In the genomic region with DNA sequence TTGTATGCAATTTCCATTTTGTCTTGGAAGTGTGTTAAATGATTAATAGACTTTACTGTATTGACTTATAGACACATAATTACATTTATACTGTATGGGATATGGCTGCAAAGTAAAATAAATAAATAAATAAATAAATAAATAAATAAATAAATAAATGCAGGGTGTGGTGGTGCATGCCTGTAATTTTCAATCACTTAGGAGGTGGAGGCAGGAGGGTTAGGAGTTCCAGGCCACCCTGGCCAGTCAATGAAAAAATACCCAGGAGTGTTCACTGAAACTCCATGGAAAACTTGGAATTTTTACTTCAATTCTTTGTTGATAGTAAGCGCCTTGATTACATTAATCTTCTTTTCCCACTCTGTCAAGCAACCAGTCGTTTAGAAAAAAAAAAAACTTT, we compare ENCODE assay signal across 11 mouse cellular contexts. TPM values are rescaled to one million over a fixed set of nuclear protein-coding genes. Genes with fewer than 3 reads are reported as not detected.
DNase-seq lines count a peak whose midpoint lies in the region; ATAC-seq and TF ChIP-seq lines count a peak whose summit lies in the region.
"Had no signal": no experiment of that assay in that cellular context is flagged by ENCODE, and none has a peak within 500 bp of the region (broad histone marks: within the 10 kb centered on the region; RNA-seq: fewer than 3 reads in every experiment).

No protein-coding gene starts in this region.

- TF ChIP-seq POLR2A in kidney, adult 2 months (IDR thresholded peaks at IDR 0.05; ENCODE audit: low read depth, low read length) = no peak
- no peak for TF ChIP-seq POLR2A in limb, embryonic 14.5 days (IDR thresholded peaks at IDR 0.05; ENCODE audit: borderline replicate concordance, extremely low read depth, insufficient read depth, insufficient read length)

- no peak overlapping the region for H3K9ac ChIP-seq in neural tube, embryonic 13.5 days
- peak overlapping the region; percentile 77; the same call in 1 of the 2 replicates for H3K9ac ChIP-seq in limb, embryonic 14.5 days (ENCODE audit: low read depth, low read length, severe bottlenecking)
- no peak overlapping the region for H3K9ac ChIP-seq in stomach, postnatal 0 days (ENCODE audit: low read length)

- H3K36me3 ChIP-seq in kidney, adult 2 months (ENCODE audit: control insufficient read depth, insufficient read depth, low read length) = no peaks in the 10 kb centered on the region
- no peaks in the 10 kb centered on the region for H3K36me3 ChIP-seq in neural tube, embryonic 13.5 days
- H3K36me3 ChIP-seq in limb, embryonic 14.5 days (ENCODE audit: control insufficient read depth, insufficient read depth, low read length) = no peaks in the 10 kb centered on the region
- H3K36me3 ChIP-seq in stomach, postnatal 0 days (ENCODE audit: control insufficient read depth, insufficient read depth, low read length) = no peaks in the 10 kb centered on the region

- no peaks in the 10 kb centered on the region for H3K9me3 ChIP-seq in neural tube, embryonic 13.5 days
- H3K9me3 ChIP-seq in limb, embryonic 14.5 days (ENCODE audit: control insufficient read depth, low read length) = no peaks in the 10 kb centered on the region
- no peaks in the 10 kb centered on the region for H3K9me3 ChIP-seq in stomach, postnatal 0 days (ENCODE audit: control insufficient read depth, low read length)

- WGBS in kidney, adult 2 months = 63% methylated on average over 2 of the region's 2 CpGs
- 71% methylated on average over 2 of the region's 2 CpGs for WGBS in neural tube, embryonic 13.5 days
- 74% methylated on average over 2 of the region's 2 CpGs for WGBS in limb, embryonic 14.5 days
- 48% methylated on average over 2 of the region's 2 CpGs for WGBS in stomach, postnatal 0 days

- no peak overlapping the region for H3K27ac ChIP-seq in kidney, adult 2 months (ENCODE audit: insufficient read depth, low read depth, low read length)
- H3K27ac ChIP-seq in neural tube, embryonic 13.5 days (replicated peaks) = no peak overlapping the region
- H3K27ac ChIP-seq in limb, embryonic 14.5 days (replicated peaks; ENCODE audit: low read depth, low read length) = no peak overlapping the region
- H3K27ac ChIP-seq in stomach, postnatal 0 days (replicated peaks) = no peak overlapping the region

- no peak for ATAC-seq in neural tube, embryonic 13.5 days (ENCODE audit: low read depth)
- no peak for ATAC-seq in limb, embryonic 14.5 days (ENCODE audit: low FRiP score, low read depth)
- no peak for ATAC-seq in stomach, postnatal 0 days (ENCODE audit: low FRiP score, low TSS enrichment)

- TF ChIP-seq EP300 in stomach, postnatal 0 days (optimal IDR thresholded peaks at IDR 0.05) = no peak

- 0 out of 2 replicates have a peak overlapping the region, but pooled peaks have one; percentile 93 for H3K4me3 ChIP-seq in kidney, adult 2 months (ENCODE audit: insufficient read depth, low read depth, low read length)
- peak overlapping the region; percentile 37 for H3K4me3 ChIP-seq in neural tube, embryonic 13.5 days
- peak overlapping the region; percentile 47 for H3K4me3 ChIP-seq in limb, embryonic 14.5 days (replicated peaks; ENCODE audit: low read length)
- H3K4me3 ChIP-seq in stomach, postnatal 0 days (ENCODE audit: low read depth, low read length) = peak overlapping the region; percentile 56

- no peak for TF ChIP-seq CTCF in kidney, adult 2 months (conservative IDR thresholded peaks at IDR 0.05; ENCODE audit: insufficient read depth, insufficient read length, low read depth, low read length)
- no peak for TF ChIP-seq CTCF in stomach, postnatal 0 days (IDR thresholded peaks at IDR 0.05; ENCODE audit: low read depth)

- no peak for DNase-seq in kidney, adult 2 months
- no peak for DNase-seq in kidney, postnatal 4 days
- DNase-seq in neural tube, embryonic 10.5 days (ENCODE audit: extremely low spot score, low spot score) = no peak
- no peak for DNase-seq in limb, embryonic 14.5 days (ENCODE audit: low spot score)
- DNase-seq in stomach, postnatal 0 days (ENCODE audit: low spot score) = no peak
- no peak for DNase-seq in c-Kit-positive CD71-positive TER-119-positive erythroid progenitor cells, embryonic 14.5 days (ENCODE audit: low spot score)
- no peak for DNase-seq in spleen, adult 12 weeks (ENCODE audit: low spot score)
- DNase-seq: cerebellum, adult 18-20 months had no signal

- no peaks in the 10 kb centered on the region for H3K27me3 ChIP-seq in kidney, adult 2 months (replicated peaks; ENCODE audit: control insufficient read depth, insufficient read depth, low read length)
- peaks cover 3% of the 10 kb centered on the region; the same call in 1 of the 2 replicates for H3K27me3 ChIP-seq in neural tube, embryonic 13.5 days
- H3K27me3 ChIP-seq in limb, embryonic 14.5 days (ENCODE audit: control insufficient read depth, insufficient read depth, low read length) = no peaks in the 10 kb centered on the region
- H3K27me3 ChIP-seq in stomach, postnatal 0 days (ENCODE audit: control insufficient read depth, insufficient read depth, low read length) = no peaks in the 10 kb centered on the region

- peak overlapping the region; percentile 56 for H3K4me2 ChIP-seq in neural tube, embryonic 13.5 days
- peak overlapping the region; percentile 75; the same call in 1 of the 2 replicates for H3K4me2 ChIP-seq in limb, embryonic 14.5 days (replicated peaks; ENCODE audit: low read depth, low read length, severe bottlenecking)
- peak overlapping the region; percentile 74 for H3K4me2 ChIP-seq in stomach, postnatal 0 days (replicated peaks; ENCODE audit: low read depth)

- no peaks in the 10 kb centered on the region; the same call in 1 of the 2 replicates for H3K4me1 ChIP-seq in kidney, adult 2 months (ENCODE audit: control insufficient read depth, insufficient read depth, low read length)
- H3K4me1 ChIP-seq in neural tube, embryonic 13.5 days (replicated peaks) = peaks cover 7% of the 10 kb centered on the region
- peaks cover 8% of the 10 kb centered on the region for H3K4me1 ChIP-seq in limb, embryonic 14.5 days (ENCODE audit: control insufficient read depth, insufficient read depth, low read length)
- H3K4me1 ChIP-seq in stomach, postnatal 0 days (replicated peaks; ENCODE audit: control insufficient read depth, insufficient read depth) = no peaks in the 10 kb centered on the region

RNA-seq across cellular contexts. Expression of a gene that starts 1.1 kb away (rescaled TPM):
- polyA plus RNA-seq in kidney, adult 2 months (2012; rRNA removed) = 7.2 and 10.5 TPM in 2 replicates
- 39.0 and 42.3 TPM in 2 replicates for polyA plus RNA-seq in neural tube, embryonic 13.5 days (2015; fragmentation: Nextera tagmentation; extraction: Ambion mirVana)
- polyA plus RNA-seq in limb, embryonic 14.5 days (2012; rRNA removed) = 21.8 and 32.3 TPM in 2 replicates
- polyA plus RNA-seq in limb, embryonic 14.5 days (2014; fragmentation: Nextera tagmentation; extraction: Ambion mirVana) = 79.3 and 83.4 TPM in 2 replicates
- polyA plus RNA-seq in stomach, postnatal 0 days (2015; fragmentation: Nextera tagmentation; extraction: Ambion mirVana) = 67.2 and 69.7 TPM in 2 replicates

RNA-seq across cellular contexts. Expression of a gene that starts 11.2 kb away (rescaled TPM):
- polyA plus RNA-seq in kidney, adult 2 months (2012; rRNA removed) = not detected in 2 replicates
- polyA plus RNA-seq in neural tube, embryonic 13.5 days (2015; fragmentation: Nextera tagmentation; extraction: Ambion mirVana) = not detected in 2 replicates
- polyA plus RNA-seq in limb, embryonic 14.5 days (2012; rRNA removed) = not detected in 2 replicates
- not detected in 2 replicates for polyA plus RNA-seq in limb, embryonic 14.5 days (2014; fragmentation: Nextera tagmentation; extraction: Ambion mirVana)
- polyA plus RNA-seq in stomach, postnatal 0 days (2015; fragmentation: Nextera tagmentation; extraction: Ambion mirVana) = 0.13 and 0.17 TPM in 2 replicates
- polyA plus RNA-seq: neural tube, embryonic 11.5 days; small intestine, adult 2 months had no signal

RNA-seq across cellular contexts. Expression of a gene that starts 16.1 kb away (rescaled TPM):
- 30.0 and 37.3 TPM in 2 replicates for polyA plus RNA-seq in kidney, adult 2 months (2012; rRNA removed)
- polyA plus RNA-seq in neural tube, embryonic 13.5 days (2015; fragmentation: Nextera tagmentation; extraction: Ambion mirVana) = 0.17 and 0.25 TPM in 2 replicates
- 1.7 and 1.9 TPM in 2 replicates for polyA plus RNA-seq in limb, embryonic 14.5 days (2012; rRNA removed)
- 2.3 and 2.6 TPM in 2 replicates for polyA plus RNA-seq in limb, embryonic 14.5 days (2014; fragmentation: Nextera tagmentation; extraction: Ambion mirVana)
- 1.8 and 2.0 TPM in 2 replicates for polyA plus RNA-seq in stomach, postnatal 0 days (2015; fragmentation: Nextera tagmentation; extraction: Ambion mirVana)

Comparison
In these comparisons a context has a peak if more than half of its experiments do, and no peak if none do; other contexts are left out.
1. H3K4me3 ChIP-seq: peak in every context shown above with its lines; median percentile 93 in kidney, adult 2 months; 56 in stomach, postnatal 0 days; 47 in limb, embryonic 14.5 days; 37 in neural tube, embryonic 13.5 days.